Mouse (Mus musculus) midbrain, embryonic 16.5 days (tissue): ENCODE results near the gene Smap2. TPM values are rescaled to one million over a fixed set of nuclear protein-coding genes. Genes with fewer than 3 reads are reported as not detected.

Experiments
- microRNA-seq: library from miRNA; unstranded; fragments of <30 nt; microRNA quantifications from one replicate; pipeline ENCODE4, GENCODE M21; 2017
- polyA plus RNA-seq: library from polyadenylated mRNA; unstranded; fragments of >200 nt; fragmentation: Nextera tagmentation; extraction: Ambion mirVana; gene quantifications from 2 replicates; pipeline ENCODE4 v1.2.1, GENCODE M21; 2015

Smap2 gene
- polyA plus RNA-seq, 1 experiment from 2014 or later, result 43.2 TPM

Small RNAs within 50 kb of the gene (microRNA-seq; reads per million reads assigned to microRNA genes)
- 0.86 reads per million for gene Mir7015

Other genes with a start within 250 kb of the Smap2 start
- 74.4 and 75.3 TPM in 2 replicates for gene Nfyc, start 185.7 kb downstream of the Smap2 start, polyA plus RNA-seq
- gene Rims3, start 162.4 kb downstream of the Smap2 start, polyA plus RNA-seq, result 30.6 and 35.4 TPM in 2 replicates
- gene Exo5, start 92.2 kb downstream of the Smap2 start, polyA plus RNA-seq, result 32.2 and 35.7 TPM in 2 replicates
- gene Zfp69, start 65.5 kb downstream of the Smap2 start, polyA plus RNA-seq, result 5.8 and 7.2 TPM in 2 replicates
- 13.1 and 16.7 TPM in 2 replicates for gene Col9a2, start 22.1 kb upstream of the Smap2 start, polyA plus RNA-seq
- gene Zmpste24, start 81.0 kb upstream of the Smap2 start, polyA plus RNA-seq, result 23.2 and 25.4 TPM in 2 replicates
- not detected in 2 replicates for gene Tmco2, start 92.0 kb upstream of the Smap2 start, polyA plus RNA-seq
- gene Rlf, start 197.8 kb upstream of the Smap2 start, polyA plus RNA-seq, result 29.3 and 33.4 TPM in 2 replicates